Mouse (Mus musculus) 3T3-L1 (cell line): ENCODE measurements at regions not wholly inside any gene's neighbourhood (a gene's known extent, or its start where the extent isn't known, plus 50 kb on each side); places are given as distances from the start of the nearest gene placed in this dataset.

ENCODE experiments used
- DNase-seq: peaks from one replicate; pipeline ENCODE4 v3.0.0-alpha.2; 2015; ENCODE audit warnings: low read depth, low spot score

- no peak for DNase-seq
These were observed 160.5 kb upstream of the Tnc start for GRCm38 (mm10) chr4:64207118-64207868.

GRCm38 (mm10) chr4:64200808-64201190, 154.0 kb upstream of the Tnc start:
- no peak for DNase-seq

DNA sequence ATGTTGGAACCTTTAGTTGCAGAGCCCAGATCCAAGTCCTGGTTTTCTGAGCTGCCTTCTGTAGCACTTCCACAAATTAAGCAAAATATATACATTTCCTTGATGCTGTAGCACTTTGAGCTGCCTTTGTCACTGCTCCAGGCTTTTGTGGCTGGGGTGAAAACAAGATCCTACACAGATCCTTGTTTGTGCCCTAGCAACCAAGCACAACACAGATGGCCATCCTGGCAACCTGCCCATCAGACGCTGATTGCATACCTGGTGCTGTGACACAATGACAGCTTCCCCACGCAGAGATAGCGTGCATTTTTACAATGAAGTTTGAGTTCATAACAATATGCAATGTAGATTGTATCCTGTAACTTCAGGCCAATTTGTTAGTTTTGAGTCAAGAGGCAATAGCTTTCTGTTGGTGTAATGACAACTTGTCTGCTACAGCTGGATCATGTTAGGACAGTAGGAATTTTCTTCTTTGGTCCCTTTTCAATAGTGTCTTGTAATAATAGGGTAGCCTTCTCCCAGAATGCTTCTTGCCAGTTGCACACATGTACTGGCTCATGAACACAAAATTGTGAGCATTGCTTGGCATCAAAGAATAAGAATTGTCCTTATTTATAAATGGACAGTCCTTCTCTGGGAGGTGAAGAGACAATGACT, 153.5 kb upstream of the Tnc start:
- DNase-seq: peak; percentile 27

- no peak for DNase-seq
These were observed 138.2 kb upstream of the Tnc start for GRCm38 (mm10) chr4:64184986-64185385.

DNA sequence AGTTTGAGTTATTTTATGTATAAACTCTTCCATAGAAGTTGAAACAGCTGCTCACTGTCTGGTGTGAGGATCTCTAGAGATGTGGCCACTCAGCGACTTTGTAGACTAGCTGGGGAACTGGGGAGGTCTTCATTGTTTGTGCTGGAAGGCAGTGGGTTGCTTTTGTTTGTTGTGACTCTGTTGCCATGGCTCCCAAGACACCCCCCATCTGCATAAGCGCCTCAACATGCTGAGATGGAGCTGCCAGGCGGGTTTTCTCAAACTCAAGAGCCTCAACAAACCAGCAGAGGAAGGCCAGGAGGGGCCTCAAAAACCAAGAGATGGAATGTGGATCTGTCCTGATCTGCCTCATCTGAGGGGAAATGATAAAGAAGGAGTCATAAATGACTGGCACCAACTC, 129.1 kb upstream of the Tnc start:
- peak; percentile 40 for DNase-seq

GRCm38 (mm10) chr4:64171476-64171875, 124.7 kb upstream of the Tnc start:
- no peak for DNase-seq

DNA sequence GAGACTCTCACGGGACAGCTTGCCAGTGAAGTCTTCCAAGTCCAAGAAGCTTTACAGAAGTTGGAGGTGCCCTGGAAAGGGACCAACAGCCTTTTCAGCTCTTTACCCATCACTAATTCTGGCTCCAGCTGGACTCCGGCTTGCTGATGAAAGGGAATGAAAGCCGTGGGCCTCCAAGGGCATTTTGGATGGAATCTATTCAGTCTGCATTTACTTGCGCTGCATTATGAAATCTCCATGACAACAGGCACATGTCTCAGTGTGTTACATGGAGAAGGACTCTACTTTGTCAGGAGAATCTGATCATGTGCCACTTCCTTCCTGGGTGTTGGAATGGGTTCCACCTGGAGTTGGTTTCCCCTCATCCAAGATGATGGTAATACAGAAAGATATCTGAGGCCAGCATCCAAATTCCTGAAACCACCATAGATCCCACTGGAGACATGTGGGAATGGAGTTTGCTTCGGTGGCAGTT, 102.2 kb upstream of the Tnc start:
- peak; percentile 30 for DNase-seq

GRCm38 (mm10) chr4:64145924-64146323, 99.1 kb upstream of the Tnc start:
- DNase-seq: peak; percentile 23

- no peak for DNase-seq
These were observed 96.1 kb upstream of the Tnc start for GRCm38 (mm10) chr4:64142963-64143362.

- DNase-seq: no peak
These were observed 95.6 kb upstream of the Tnc start for GRCm38 (mm10) chr4:64142356-64142787.

DNA sequence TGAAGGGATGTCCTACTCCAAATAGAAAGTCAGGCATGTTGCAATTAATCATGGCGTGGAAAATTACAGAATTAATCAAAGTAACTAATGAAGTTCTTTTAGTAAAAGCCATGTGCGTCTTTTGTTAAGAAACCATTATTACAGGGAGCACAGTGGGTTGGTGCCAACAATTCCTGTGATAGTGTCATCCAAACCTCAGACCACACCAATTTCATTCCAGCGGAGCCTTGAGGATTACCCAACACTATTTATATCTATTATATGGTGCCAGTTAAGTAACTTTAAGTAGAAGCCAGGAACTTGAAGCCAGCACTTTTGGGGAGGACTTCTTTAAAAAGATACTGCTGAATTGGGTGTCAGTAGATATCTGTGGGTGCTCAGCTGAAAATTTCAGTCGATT, 93.0 kb upstream of the Tnc start:
- DNase-seq: peak; percentile 67

GRCm38 (mm10) chr4:64135036-64135435, 88.2 kb upstream of the Tnc start:
- no peak for DNase-seq

DNA sequence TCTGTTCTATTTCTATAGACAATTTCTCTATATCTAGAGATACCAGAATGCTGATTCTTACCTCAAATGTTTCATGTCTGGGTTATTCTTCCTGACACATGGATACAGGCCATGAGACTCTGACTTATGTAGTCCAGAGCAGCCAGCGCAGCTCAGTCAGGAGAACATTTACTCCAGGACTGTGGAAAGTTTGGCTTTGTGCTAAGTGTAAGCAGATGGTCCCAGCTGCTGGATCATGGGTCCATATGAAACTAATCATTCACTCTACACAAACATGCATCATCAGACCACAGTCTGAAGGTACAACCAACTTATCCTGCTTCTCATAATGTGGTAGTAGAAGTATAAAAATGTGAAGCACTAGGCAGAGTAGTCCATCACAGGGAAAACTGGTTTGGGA, 82.5 kb upstream of the Tnc start:
- DNase-seq: peak; percentile 56

DNA sequence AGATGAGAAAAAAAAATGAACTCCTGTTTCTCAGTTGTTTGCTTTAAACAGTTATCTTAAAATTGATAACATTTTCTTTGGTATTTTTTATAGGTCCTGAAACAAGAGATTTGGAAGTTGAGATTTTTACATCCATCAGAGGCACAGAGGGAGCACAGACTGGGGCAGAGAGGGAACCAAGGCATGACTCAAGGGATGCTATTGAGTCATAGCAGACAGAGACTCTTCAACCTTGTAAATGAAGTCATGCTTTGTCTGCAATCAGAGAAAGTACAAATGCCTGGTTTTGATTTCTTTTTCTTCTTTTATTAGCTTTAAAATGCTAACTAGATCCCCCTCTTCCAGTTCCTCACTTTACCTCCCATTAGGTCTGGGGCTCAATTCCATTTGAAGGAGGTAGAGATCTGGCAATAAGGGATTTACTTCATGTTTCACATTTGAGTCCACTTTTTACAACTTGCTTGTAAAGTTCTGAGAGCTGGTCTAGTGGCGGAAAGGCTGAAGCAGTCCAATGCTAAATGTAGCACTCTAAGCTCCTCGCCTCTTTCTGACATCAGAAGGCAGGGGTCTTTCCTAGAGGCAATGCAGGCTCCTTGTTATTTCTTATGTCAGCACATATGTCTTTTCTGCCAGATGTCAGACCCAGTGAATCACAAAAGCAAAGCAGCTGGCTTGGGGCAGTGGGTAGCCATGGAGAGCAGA, 77.7 kb upstream of the Tnc start:
- DNase-seq: peak; percentile 53

- DNase-seq: no peak
These were observed 76.9 kb upstream of the Tnc start for GRCm38 (mm10) chr4:64123675-64124074.

GRCm38 (mm10) chr4:64098247-64098646, 51.4 kb upstream of the Tnc start:
- DNase-seq: peak; percentile 84
